Mouse (Mus musculus): ENCODE measurements around the gene Loxl1. TPM values are rescaled to one million over a fixed set of nuclear protein-coding genes. Genes with fewer than 3 reads are reported as not detected.
"Not testable (repeated sequence)": the region's sequence is repeated elsewhere in the genome, so short reads cannot be mapped to it uniquely, and the experiment has no call there.

Gene Loxl1
- polyA plus RNA-seq, 1 experiment from 2014 or later, result 2.8 TPM

- whole genome bisulfite sequencing (ENCODE audit: insufficient replicate concordance), result 1% methylated on average over 31 of the region's 31 CpGs
- no peak for TF ChIP-seq EP300 (IDR thresholded peaks at IDR 0.05; ENCODE audit: low read depth)
- TF ChIP-seq CTCF (IDR thresholded peaks at IDR 0.05; ENCODE audit: low read depth), result peak; percentile 98
- peaks cover 24% of the 10 kb centered on the region for H3K4me1 ChIP-seq (ENCODE audit: insufficient read depth)
Measured at GRCm38 (mm10) chr9:58253033-58253804, 59.8 kb downstream of the Loxl1 start, which contains the start of gene Stoml1. Gene Stoml1 (plus strand): TSS chr9:58253164.

GRCm38 (mm10) chr9:58250730-58251129, 62.3 kb downstream of the Loxl1 start:
- peaks cover 24% of the 10 kb centered on the region for H3K4me1 ChIP-seq (ENCODE audit: insufficient read depth)
- not testable (repeated sequence) for H3K4me2 ChIP-seq (ENCODE audit: low read depth, low read length); DNase-seq; ATAC-seq; H3K36me3 ChIP-seq (replicated peaks; ENCODE audit: insufficient read depth, low read length); H3K4me3 ChIP-seq (ENCODE audit: low read depth, low read length); H3K27me3 ChIP-seq (ENCODE audit: insufficient read depth, low read length); H3K9me3 ChIP-seq (ENCODE audit: low read length); H3K9ac ChIP-seq (replicated peaks)
- peak overlapping the region; percentile 20; the same call in 1 of the 2 replicates for H3K27ac ChIP-seq (ENCODE audit: low read depth)
- 97% methylated on average over 1 of the region's 1 CpGs for WGBS (ENCODE audit: insufficient replicate concordance)

More at GRCm38 (mm10) chr9:58253033-58253804, 59.8 kb downstream of the Loxl1 start, which contains the start of gene Stoml1:
- H3K27ac ChIP-seq (ENCODE audit: low read depth), result peak within 1 kb of the TSS; percentile 72
- peak; percentile 96 for DNase-seq
- H3K4me2 ChIP-seq (ENCODE audit: low read depth, low read length), result peak within 1 kb of the TSS; percentile 77
- no peaks in the 10 kb centered on the region for H3K27me3 ChIP-seq (ENCODE audit: insufficient read depth, low read length)
- H3K9me3 ChIP-seq (ENCODE audit: low read length), result no peaks in the 10 kb centered on the region
- peaks cover 2% of the 10 kb centered on the region; the same call in 1 of the 2 replicates for H3K36me3 ChIP-seq (replicated peaks; ENCODE audit: insufficient read depth, low read length)
- H3K9ac ChIP-seq (replicated peaks), result peak within 1 kb of the TSS; percentile 70
- ATAC-seq, result peak; percentile 97
- H3K4me3 ChIP-seq (ENCODE audit: low read depth, low read length), result peak within 1 kb of the TSS; percentile 66

- TF ChIP-seq EP300 (IDR thresholded peaks at IDR 0.05; ENCODE audit: low read depth) (no peak), CTCF (IDR thresholded peaks at IDR 0.05; ENCODE audit: low read depth) (no peak)
- Histone ChIP-seq H3K9ac (replicated peaks) (peak overlapping the region; percentile 86), H3K36me3 (replicated peaks; ENCODE audit: insufficient read depth, low read length) (peaks cover 4% of the 10 kb centered on the region), H3K9me3 (ENCODE audit: low read length) (no peaks in the 10 kb centered on the region), H3K4me3 (ENCODE audit: low read depth, low read length) (peak overlapping the region; percentile 80), H3K27ac (ENCODE audit: low read depth) (peak overlapping the region; percentile 95), H3K27me3 (ENCODE audit: insufficient read depth, low read length) (no peaks in the 10 kb centered on the region), H3K4me2 (ENCODE audit: low read depth, low read length) (peak overlapping the region; percentile 84), H3K4me1 (ENCODE audit: insufficient read depth) (peaks cover 21% of the 10 kb centered on the region)
- no peak for ATAC-seq
- 77% methylated on average over 8 of the region's 8 CpGs for WGBS (ENCODE audit: insufficient replicate concordance)
- no peak for DNase-seq
Measured at GRCm38 (mm10) chr9:58250322-58250721, 62.7 kb downstream of the Loxl1 start.

- H3K36me3 ChIP-seq (replicated peaks; ENCODE audit: insufficient read depth, low read length), result peaks cover 7% of the 10 kb centered on the region
- peak within 1 kb of the TSS; percentile 95 for H3K27ac ChIP-seq (ENCODE audit: low read depth)
- no peaks in the 10 kb centered on the region for H3K9me3 ChIP-seq (ENCODE audit: low read length)
- peak; percentile 84 for DNase-seq
- WGBS (ENCODE audit: insufficient replicate concordance), result under 1% methylated on average over 16 of the region's 16 CpGs
- TF ChIP-seq EP300 (IDR thresholded peaks at IDR 0.05; ENCODE audit: low read depth), result peak; percentile 43; the same call in 1 of the 2 replicates
- TF ChIP-seq CTCF (IDR thresholded peaks at IDR 0.05; ENCODE audit: low read depth), result peak; percentile 42
- ATAC-seq, result peak; percentile 57
- peak within 1 kb of the TSS; percentile 80 for H3K4me3 ChIP-seq (ENCODE audit: low read depth, low read length)
- peak within 1 kb of the TSS; percentile 86 for H3K9ac ChIP-seq (replicated peaks)
- H3K4me2 ChIP-seq (ENCODE audit: low read depth, low read length), result peak within 1 kb of the TSS; percentile 84
- H3K27me3 ChIP-seq (ENCODE audit: insufficient read depth, low read length), result no peaks in the 10 kb centered on the region
- H3K4me1 ChIP-seq (ENCODE audit: insufficient read depth), result peaks cover 21% of the 10 kb centered on the region
Measured at GRCm38 (mm10) chr9:58249592-58250192, 63.3 kb downstream of the Loxl1 start, which contains the start of gene Pml. Gene Pml (minus strand): TSS chr9:58249786.

- Histone ChIP-seq H3K9ac (replicated peaks) (peak overlapping the region; percentile 86), H3K27ac (ENCODE audit: low read depth) (peak overlapping the region; percentile 95), H3K4me1 (ENCODE audit: insufficient read depth) (peaks cover 26% of the 10 kb centered on the region), H3K9me3 (ENCODE audit: low read length) (no peaks in the 10 kb centered on the region), H3K4me2 (ENCODE audit: low read depth, low read length) (peak overlapping the region; percentile 84), H3K36me3 (replicated peaks; ENCODE audit: insufficient read depth, low read length) (peaks cover 10% of the 10 kb centered on the region), H3K4me3 (ENCODE audit: low read depth, low read length) (peak overlapping the region; percentile 80), H3K27me3 (ENCODE audit: insufficient read depth, low read length) (no peaks in the 10 kb centered on the region)
- TF ChIP-seq CTCF (IDR thresholded peaks at IDR 0.05; ENCODE audit: low read depth) (no peak), EP300 (IDR thresholded peaks at IDR 0.05; ENCODE audit: low read depth) (no peak)
- 5% methylated on average over 7 of the region's 7 CpGs for WGBS (ENCODE audit: insufficient replicate concordance)
- ATAC-seq, result no peak
- DNase-seq, result peak; percentile 42
Measured at GRCm38 (mm10) chr9:58248746-58249413, 64.1 kb downstream of the Loxl1 start.

Data from liver, postnatal 0 days (tissue).